Mouse (Mus musculus): ENCODE results near the gene Cmtm2b.

DNA sequence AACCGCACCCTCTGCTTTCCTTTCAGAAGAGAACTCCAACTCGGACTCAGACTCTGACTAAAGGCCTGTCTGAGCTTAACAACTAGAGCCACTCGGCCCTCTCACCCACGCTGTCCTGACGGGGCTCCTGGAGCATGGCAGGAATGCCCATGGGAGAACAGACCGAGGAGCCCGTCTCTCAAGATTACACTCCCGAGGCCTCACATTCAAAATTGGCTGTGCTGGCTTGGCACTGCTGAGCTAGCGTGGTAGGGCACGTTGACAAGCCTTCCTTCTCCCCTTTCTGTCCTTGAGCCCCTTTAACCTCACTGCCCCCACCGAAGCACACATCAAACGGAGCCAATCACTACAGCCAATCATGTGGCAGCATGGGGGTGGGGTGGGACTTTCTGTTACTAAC, 24.7 kb downstream of the Cmtm2b start:
- TF ChIP-seq CTCF (IDR thresholded peaks at IDR 0.05; ENCODE audit: low read depth) = no peak
- TF ChIP-seq EP300 (IDR thresholded peaks at IDR 0.05; ENCODE audit: low read depth) = no peak
